Mouse (Mus musculus): ENCODE results near the gene Tmem229b.
"Not testable (repeated sequence)": the region's sequence is repeated elsewhere in the genome, so short reads cannot be mapped to it uniquely, and the experiment has no call there.

Tmem229b gene

DNA sequence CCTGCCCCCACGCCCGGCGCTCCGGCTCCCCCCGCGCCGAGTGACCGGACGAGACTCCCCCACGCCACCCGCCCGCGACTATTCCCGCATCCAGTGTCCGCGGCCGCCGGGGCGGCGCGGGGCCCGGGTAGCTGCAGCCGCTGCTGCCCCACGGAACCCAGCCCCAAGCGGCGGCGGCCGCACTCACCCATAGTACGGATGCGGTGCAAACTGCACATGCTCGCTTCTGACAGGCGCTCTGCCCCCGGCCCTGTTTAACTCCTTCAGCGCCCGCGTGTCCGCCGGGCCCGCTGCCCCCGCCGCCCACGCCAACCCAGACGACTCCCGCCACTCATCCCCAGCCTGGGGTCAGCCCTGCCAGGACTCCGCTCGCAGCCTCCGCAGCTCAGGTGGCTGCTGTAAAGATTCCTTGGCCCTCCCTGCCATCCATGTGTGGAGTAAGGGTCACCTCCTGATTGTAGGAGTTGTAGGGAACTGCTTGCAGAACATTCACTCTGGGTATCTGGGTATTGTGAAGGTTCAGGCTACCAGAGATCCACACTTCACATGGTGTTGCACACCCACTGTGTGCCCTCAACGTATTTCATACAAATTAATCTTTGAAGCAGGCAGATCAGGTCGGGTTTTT lies at the start of gene Tmem229b:
Gene Tmem229b (minus strand): TSS at position 502 of the 628 bp plus-strand sequence.
- DNase-seq (ENCODE audit: low read depth, low spot score) = peak; percentile 60

DNA sequence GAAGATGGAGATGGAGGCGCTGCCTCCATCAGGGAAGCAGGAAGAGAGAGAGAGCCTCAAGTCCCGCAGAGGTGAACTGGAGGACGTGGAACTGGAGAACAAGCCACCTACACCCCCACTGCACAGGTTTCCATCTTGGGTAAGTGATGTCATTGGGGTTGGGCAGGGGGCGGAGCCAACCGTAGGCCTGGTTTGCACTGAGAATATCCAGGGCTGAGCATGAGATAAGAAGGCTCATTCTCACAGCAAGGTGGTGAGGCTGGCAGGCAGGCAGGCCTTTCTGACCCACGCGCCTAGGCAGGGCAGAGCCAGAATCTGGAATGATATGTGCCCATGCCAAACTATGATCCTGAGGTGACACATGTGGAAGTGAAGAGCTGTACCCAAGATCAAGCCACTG lies 47.8 kb upstream of the Tmem229b start:
- no peak for DNase-seq (ENCODE audit: low read depth, low spot score)

DNA sequence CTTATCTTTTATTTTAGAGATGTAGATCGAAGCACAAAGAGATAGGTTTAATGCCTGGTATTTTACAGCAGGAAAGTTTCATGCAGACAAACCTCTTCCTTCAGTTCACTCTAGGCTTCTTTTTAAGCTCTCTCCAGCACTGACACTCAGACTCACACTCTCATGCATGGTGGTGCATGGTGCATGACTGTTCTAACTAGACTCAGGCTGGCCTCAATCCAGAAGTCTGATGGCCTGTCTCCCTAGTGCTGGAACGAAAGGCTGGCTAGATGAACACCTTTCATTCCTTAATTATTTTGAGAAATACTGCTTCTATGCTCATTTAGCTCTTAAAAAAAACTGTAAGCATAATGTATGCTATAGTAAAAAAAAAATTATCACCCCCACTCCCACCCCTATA lies 44.6 kb upstream of the Tmem229b start:
- no peak for DNase-seq (ENCODE audit: low read depth, low spot score)

DNA sequence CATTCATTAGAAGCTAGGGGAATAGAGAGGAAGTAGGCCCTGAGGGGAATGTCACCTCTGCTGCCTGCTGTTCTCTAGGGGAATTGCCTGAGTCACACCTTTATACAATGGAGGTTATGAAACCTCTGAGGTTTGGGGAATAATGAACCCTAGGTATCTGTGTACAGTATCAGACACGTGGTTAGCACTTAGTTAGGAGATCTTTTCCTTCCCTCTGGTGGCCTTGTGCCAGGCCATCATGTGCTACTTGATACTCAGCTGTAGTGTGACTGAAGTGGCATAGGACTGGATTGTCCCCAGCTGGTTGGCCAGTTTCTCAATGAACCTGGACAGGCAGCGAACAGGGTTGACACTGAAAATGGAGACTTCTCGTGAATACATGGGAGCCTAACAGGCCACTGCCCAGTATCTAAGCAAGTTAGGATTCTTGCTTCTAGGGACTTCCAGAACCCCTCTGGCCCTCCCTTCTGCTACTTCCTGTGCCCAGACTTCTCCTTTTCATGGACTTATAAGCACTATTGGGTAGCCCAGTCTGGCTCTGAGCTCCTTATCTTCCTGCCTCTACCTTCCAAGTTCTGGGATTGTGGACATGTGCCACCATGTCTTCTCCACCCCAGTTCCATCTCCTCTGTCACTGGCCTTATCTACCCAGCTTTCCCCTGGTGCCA lies 43.3 kb upstream of the Tmem229b start:
- DNase-seq (ENCODE audit: low read depth, low spot score) = no peak

DNA sequence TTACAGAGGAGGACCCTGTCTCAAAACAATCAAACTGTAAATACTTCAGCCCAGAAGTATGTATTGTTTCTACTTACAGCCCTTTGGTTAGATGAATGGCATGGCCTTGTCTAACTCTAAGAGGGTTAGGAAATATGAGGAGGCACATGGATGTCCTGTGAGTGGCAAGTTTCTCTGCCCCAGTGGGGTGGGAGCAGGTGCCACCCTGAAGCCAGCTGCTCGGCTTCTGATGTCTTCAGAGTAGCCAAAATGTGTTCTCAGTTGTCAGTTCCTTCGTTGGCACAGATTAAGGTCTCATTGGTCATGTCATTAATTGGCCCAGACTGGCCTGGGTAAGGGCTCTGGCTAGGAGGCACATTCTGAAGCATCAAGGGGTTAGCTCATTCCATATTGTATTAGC lies 42.4 kb upstream of the Tmem229b start:
- no peak for DNase-seq (ENCODE audit: low read depth, low spot score)

DNA sequence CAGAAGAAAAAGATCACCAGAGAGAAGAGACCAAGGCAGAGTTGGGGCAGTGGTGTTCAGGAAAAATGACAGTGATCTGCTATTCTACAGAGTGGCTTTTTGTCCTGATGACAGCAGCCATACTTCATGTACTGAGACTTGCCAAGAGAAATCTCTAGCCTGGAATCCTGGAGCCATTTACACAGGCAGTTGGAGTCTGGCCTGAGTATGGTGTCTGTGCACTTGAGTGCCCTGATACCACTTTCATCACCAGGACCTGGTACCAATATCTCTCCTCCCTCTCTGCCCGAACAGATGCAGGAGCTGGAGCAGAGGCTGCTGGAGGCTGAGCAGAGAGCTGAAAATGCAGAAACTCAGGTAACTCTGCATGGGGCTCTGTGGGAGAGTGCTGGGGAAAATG lies 41.5 kb upstream of the Tmem229b start:
- no peak for DNase-seq (ENCODE audit: low read depth, low spot score)

DNA sequence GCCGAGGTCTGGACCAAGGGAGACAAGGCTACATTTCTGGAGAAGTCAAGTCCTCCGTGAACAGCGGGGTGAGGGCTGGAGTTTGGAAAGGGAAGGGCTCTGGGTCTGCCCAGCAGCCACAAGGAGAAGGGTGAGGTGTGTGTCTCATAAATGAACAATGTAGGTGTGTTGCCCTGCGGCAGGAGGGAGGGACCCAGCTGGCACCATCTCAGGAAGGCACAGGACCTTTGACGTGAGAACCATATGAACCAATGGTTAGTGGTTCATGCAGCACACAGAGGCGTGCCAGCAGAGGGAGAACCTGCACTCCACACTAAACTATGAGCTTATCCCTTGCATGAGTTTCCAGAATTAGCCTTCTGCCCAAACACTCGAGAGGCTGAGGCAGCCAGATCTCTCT lies 39.8 kb upstream of the Tmem229b start:
- no peak for DNase-seq (ENCODE audit: low read depth, low spot score)

DNA sequence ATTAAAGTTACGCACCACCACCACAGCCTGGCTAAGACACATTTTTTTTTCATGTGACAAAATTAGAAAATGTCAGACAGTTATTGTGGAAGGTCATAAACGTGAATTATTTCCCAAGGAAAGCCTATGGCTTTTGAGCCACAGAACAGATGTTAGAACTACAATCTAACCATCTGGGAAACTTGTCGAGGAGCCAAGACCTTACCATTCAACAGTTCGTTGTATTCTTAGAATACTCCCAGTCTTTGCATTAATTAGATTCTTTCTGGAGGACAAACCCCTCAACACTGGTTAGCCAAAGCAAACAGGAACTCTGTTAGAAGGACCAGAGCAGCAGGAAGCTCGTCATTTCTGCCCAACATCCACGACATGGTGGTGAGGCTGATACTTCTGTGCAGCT lies 38.7 kb upstream of the Tmem229b start:
- no peak for DNase-seq (ENCODE audit: low read depth, low spot score)

DNA sequence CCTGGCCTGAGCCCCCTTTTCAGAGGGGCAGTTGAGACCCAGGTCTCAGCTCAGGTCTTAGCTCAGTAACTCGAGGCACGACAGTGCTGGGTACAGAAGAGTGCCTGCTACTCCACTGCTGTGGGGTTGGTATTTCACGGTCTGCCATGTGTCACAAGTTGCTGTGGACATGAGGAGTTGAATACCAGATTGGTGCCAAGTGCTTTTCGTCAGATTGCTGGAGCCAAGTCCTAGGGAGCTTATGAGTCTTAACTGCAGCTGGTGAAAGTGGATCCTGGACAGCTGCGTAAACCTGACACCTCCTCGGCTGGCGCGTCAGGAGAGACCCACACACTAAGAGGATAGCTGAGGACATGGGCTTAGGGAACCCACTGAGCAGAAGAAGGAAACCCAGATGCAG lies 37.2 kb upstream of the Tmem229b start:
- no peak for DNase-seq (ENCODE audit: low read depth, low spot score)

DNA sequence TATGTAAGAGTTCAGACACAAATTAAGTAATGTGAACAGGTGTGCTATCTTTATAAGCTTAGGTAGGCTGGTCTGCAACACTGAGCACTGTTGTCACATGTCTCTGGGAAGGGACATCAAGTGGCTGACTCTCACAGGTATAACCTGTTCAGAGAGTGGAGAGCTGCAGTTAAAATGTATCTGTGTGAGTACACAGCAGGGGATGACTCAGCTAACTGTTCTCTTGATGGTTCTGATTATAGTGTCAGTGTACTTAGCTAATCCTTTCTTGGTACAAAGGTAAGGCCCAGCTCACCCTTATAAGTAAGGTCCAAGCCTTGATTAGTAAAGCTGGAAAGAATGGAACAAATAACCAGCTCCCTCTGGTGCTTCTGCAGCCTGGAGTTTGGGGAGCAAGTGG lies 34.0 kb upstream of the Tmem229b start:
- DNase-seq (ENCODE audit: low read depth, low spot score) = no peak

DNA sequence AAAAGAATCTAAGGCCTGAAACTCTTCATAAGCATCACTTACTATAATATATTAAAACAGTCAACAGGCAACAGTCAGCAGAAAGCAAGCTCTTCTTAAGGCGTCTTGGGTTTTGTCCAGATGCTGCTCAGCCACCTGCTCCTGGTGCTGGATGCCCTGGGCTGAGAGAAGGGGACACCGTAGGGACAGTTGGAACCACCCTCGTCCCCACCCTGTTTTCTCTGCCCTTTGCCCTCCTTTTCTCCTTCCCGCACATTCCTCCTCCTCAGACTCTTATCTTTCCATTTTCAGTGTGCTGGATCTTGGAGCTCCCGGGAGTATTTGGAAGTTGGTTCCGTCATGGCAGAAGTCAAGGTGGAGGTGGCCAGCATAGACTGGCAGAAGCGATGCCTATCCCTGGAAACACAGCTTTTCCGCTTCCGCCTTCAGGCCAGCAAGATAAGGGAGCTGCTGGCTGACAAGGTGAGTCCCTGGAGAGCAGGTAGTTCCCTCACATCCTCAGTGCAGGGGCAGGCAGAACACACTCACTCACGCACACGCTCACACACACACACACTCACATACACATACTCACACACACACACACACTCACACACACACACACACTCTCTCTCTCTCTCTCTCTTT lies 32.9 kb upstream of the Tmem229b start:
- no peak for DNase-seq (ENCODE audit: low read depth, low spot score)

DNA sequence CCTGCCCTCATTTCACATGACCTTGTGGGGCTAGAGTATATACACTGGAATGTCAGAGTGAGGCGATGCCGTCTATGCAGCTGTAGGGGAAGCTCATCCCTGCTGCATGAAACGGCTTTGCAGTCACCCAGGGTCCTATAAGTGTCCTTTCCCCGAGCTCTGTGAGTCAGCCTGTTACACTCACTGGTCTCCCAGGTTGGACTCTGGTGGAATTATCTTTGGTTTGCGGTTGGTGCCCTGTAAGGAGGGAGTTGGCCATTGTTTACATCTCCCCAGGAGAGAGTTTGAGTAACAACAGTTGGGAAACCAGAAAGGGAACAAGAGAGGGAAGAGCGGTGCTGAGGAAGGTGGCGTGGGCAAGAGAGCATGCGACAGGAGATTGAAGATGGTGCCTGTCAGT lies 32.3 kb upstream of the Tmem229b start:
- DNase-seq (ENCODE audit: low read depth, low spot score) = no peak

DNA sequence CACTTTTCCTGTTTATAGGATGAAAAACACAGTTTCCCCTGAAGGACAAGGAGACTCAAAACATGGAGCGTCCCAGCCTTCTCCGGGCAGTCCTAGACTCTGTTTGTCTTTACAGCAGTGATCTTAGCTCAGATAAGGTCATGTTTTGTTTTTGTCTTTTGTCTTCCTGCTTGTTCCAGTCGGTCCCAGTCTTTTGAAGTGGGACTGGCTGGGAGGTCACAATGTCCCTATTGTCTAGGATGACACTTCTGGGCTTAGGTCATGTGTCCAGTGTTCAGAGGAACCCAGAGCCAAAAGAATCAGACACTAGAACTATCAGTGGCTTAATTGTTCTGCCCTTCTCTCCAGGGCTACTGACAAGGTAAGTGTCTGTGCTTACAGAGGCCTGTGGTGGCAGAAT lies 27.9 kb upstream of the Tmem229b start:
- DNase-seq (ENCODE audit: low read depth, low spot score) = no peak

DNA sequence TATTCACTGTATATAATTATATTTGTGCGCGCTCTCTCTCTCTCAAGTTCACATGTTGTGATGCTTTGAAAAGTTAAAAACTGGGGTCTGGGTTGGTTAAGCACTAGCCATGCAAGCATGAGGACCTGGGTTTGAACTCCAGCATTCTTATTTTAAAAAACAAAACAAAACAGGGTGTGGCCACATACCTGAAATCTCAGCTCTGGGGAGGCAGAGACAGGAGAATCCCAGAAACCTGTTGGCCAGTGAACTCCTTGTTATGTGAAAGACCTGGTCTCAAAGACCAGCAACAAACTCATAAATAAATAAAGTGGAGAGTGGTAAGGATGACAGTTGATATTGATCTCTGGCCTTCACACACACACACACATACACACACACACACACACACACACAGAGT lies 26.9 kb upstream of the Tmem229b start:
- DNase-seq (ENCODE audit: low read depth, low spot score) = no peak

DNA sequence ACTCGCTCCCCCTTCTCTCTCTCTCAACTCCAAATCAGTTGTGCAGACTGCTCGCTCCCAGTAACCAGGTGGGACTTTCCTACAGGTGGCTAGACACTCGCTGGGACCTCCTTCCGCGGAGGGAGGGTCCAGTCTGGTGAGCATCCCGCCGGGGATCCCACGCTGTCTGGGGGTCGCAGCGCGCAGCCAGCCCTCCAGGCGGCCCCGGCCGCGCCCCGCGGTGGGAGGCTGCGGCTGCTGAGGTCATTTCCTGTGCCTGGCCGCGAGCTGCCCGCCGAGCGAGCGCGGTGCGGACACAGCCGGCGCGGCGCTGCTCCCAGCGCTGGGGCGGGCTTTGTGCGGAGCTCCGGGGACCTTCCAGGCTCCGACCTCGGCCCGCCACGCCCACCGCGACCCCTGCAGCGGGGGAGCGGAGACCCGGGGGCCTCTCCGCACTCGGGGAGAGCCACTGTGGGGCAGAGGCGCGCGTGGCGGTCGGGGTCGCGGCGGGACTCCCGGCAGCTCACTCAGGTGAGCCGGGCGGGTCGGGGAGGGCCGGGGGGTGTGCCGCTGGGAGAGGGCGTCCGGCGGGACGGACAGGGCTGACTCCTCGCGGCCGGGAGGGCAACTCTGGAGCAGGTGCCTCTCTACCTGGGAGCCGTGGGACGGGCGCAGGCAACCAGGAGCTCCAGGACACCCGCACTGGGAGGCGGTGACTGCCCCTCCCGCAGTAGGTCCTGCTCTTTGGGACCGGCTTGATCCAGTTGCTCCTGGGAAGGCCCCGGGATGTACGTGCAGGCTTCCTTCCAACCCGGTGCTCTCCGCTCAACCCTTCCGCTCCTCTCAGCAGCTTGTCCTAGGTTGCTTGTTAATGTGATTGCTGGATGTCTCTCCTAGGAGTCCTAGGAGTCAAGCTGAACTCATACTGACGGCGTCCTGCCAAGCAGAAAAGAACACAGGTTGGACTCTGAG lies 21.8 kb upstream of the Tmem229b start, which contains the start of gene Plekhh1:
Gene Plekhh1 (plus strand): TSS at position 253 of the 951 bp plus-strand sequence.
- DNase-seq (ENCODE audit: low read depth, low spot score) = peak; percentile 81

DNA sequence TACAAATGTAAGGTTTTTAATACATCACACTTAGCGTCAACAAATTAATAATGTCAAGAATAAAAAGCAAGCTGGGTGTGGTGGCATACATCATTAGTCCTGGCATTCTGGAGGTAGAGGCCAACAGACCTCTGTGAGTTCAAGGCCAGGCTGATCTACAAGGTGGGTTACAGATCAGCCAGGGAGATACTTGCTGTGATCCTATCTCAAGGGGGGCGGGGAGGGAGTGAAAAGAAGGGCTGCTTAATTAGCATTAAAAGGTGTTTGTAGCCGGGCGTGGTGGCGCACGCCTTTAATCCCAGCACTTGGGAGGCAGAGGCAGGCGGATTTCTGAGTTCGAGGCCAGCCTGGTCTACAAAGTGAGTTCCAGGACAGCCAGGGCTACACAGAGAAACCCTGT lies 20.1 kb upstream of the Tmem229b start:
- DNase-seq (ENCODE audit: low read depth, low spot score) = not testable (repeated sequence)

DNA sequence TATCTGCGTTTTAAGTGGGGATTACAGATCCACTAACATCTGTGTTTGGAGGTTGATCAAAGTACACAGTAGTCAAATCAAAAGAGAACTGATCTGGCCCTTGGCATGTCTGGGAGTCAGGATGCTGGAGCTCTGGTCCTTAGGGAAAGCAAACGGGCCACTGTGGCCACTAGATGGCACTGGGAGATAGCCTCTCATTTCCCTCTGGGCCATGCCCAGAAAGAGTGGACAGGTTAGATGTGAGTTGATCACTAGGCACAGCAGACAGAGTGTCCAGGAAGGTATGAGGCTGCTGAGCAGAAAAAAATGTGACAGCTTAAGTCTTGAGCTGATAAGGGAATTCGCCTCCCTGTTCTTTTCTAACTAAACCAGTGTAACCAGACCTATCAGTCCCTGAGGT lies 15.5 kb upstream of the Tmem229b start:
- peak; percentile 58 for DNase-seq (ENCODE audit: low read depth, low spot score)

DNA sequence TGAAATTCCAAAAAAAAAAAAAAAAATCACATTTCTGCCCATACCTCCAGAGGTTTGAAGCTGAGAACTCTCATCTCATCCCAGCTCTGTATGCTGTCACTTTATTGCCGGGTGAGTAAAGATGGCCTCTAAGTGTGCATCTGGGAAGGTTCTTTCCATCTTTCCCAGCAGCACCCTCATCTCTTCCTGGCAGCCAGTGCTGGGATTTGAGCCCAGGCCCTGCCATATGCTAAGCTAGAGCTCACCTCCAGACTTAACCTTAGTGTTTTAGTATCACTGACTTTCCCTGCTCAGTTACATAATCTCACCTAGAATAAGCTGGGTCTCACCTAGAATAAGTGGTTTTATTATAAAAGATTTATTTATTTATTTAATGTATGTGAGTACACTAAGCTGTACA lies 14.5 kb upstream of the Tmem229b start:
- no peak for DNase-seq (ENCODE audit: low read depth, low spot score)

DNA sequence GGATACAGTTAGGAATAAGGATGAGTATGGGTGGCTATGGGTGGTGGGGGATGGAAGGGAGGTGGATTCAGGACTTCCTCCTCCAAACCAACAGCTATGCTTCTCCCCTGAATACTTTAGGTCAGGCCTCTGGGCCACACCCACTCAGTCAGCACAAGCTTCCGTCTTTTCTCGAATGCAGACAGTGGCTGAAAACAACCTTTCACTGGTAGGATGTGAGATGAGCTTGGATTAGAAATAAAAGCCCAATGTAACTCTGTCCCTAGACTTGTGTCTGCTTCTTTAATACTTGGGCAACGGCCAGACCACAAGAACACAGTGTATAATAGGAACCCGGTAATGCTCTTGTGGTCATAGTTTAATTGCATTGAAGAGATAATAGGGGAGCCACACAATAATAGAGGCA lies 10.6 kb upstream of the Tmem229b start:
- no peak for DNase-seq (ENCODE audit: low read depth, low spot score)

DNA sequence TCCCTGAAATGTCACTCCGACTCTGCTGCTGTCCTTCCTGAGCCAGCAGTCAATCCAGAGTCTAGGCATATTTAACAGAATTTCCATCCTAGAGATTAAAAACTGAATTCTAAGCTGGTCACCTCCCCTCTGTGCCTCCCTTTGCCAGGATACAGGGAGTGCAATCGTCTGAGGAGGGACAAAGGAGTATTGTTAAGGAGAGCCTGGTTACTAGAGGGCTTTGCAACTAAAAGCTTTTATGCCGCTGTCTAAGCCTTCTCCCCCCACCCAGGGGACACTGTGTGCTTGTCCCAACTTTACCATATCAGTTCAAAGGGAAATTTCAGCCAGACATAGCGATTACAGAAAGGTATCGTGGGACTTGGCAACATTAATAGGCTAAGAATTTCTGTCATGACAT lies 8.7 kb upstream of the Tmem229b start:
- no peak for DNase-seq (ENCODE audit: low read depth, low spot score)

DNA sequence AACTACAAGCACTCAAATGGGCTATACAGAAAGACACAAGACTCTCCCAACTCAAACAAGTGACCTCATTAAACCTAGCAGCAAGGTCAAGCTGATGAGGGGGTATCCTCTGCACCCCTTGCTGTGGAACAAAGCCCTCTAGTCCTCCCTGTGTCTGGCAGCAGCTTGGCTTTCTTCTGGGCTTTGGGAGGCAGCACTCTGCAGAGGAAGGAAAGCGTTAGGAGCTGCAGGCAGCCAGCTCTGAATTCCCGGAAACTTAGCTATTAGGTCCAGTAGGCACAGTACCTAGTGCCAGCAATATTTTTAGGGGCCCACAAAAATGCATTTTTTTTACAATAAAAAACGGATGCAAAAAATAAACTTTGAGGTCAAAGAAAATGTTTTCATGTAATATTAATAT lies 3.1 kb upstream of the Tmem229b start:
- DNase-seq (ENCODE audit: low read depth, low spot score) = no peak
